Mouse (Mus musculus) stomach, embryonic 15.5 days (tissue): ENCODE data around the gene Mipol1. TPM values are rescaled to one million over a fixed set of nuclear protein-coding genes. Genes with fewer than 3 reads are reported as not detected.

ENCODE experiments used
- ATAC-seq: fragments of 200-750 bp; cut with Nextera tagmentation; 2 replicates; pipeline ENCODE4 v1.8.0; 2017; ENCODE audit warnings: low read depth, moderate number of reproducible peaks, moderate TSS enrichment; ENCODE audit not compliant: insufficient read depth, low FRiP score
- H3K27ac ChIP-seq: fragments of 300-500 bp; sonication (generic); 2 replicates; pipeline ENCODE4 v1.5.1; 2015; ENCODE audit warnings: mild to moderate bottlenecking, inconsistent platforms
- H3K27me3 ChIP-seq: fragments of 300-500 bp; sonication (generic); replicated peaks from 2 replicates; pipeline ENCODE4 v1.6.1; 2015; ENCODE audit warnings: inconsistent platforms
- H3K36me3 ChIP-seq: fragments of 300-500 bp; sonication (generic); 2 replicates; pipeline ENCODE4 v1.6.1; 2015; ENCODE audit warnings: inconsistent platforms
- H3K4me1 ChIP-seq: fragments of 300-500 bp; sonication (generic); 2 replicates; pipeline ENCODE4 v1.6.1; 2015; ENCODE audit warnings: inconsistent platforms
- H3K4me2 ChIP-seq: fragments of 300-500 bp; sonication (generic); 2 replicates; pipeline ENCODE4 v1.6.1; 2015; ENCODE audit warnings: mild to moderate bottlenecking, inconsistent platforms
- H3K4me3 ChIP-seq: fragments of 300-500 bp; sonication (generic); replicated peaks from 2 replicates; pipeline ENCODE4 v1.5.1; 2015; ENCODE audit warnings: inconsistent platforms
- H3K9ac ChIP-seq: fragments of 300-500 bp; sonication (generic); 2 replicates; pipeline ENCODE4 v1.6.1; 2015; ENCODE audit warnings: inconsistent platforms
- H3K9me3 ChIP-seq: fragments of 300-500 bp; sonication (generic); 2 replicates; pipeline ENCODE4 v1.6.1; 2016; ENCODE audit warnings: inconsistent platforms
- WGBS: fragments of 180-500 bp; shearing (Covaris S2); methylation state at CpG from one replicate; pipeline ENCODE4 v1.1.7; 2015; 5-methylcytosine and 5-hydroxymethylcytosine counted together
- polyA plus RNA-seq: library from polyadenylated mRNA; unstranded; fragments of >200 nt; fragmentation: Nextera tagmentation; extraction: Ambion mirVana; gene quantifications from 2 replicates; pipeline ENCODE4 v1.2.1, GENCODE M21; 2015

Gene Mipol1
- polyA plus RNA-seq, 1 experiment from 2014 or later = 10.0 TPM

DNA sequence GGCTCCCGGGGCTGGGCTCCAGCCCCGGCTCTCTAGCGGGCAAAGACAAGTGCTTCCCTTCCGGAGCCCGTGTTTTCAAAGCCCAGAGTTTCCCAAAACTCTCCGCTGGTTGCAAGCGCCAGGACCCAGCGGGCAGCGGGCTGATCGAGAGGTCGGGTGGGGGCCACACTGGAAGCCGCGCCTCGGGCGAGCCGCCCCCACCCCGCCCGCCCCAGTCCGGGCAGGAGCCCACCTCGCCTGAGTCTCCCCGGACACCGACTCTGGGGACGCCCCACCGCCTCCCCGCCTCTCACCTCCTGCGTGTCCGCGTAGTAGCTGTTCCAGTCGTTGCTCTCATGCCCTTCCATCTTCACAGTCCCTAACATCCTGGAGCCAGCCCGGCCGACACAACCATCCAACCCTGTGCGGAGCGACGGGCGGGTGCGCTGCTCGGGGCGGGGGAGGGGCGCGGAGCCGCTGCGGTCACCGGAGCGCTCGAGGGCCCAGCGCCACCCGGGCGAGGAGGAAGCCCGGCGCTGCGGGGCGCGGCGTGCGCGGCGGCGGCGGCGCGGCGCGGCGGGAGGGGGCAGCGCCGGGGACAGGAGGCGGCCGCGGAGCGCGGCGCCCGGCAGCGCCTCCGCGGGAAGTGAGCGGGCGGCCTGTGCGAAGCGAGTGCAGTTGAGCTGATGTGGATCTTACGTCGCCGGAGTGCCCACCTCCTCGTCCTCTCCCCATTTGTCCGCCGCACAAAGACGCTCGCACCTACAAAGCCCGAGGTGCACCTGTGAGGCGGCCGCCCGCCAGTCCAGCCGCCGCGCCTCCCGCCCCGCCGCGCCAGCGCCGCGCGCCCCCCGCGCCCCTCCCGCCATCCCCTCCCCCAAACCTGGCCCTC lies 315.4 kb downstream of the Mipol1 start:
- WGBS = under 1% methylated on average over 72 of the region's 106 CpGs
- Histone ChIP-seq H3K4me1 (peaks cover 19% of the 10 kb centered on the region; the same call in 1 of the 2 replicates), H3K9me3 (no peaks in the 10 kb centered on the region), H3K9ac (peak overlapping the region; percentile 32; the same call in 1 of the 2 replicates), H3K27ac (peak overlapping the region; percentile 92), H3K36me3 (no peaks in the 10 kb centered on the region), H3K27me3 (peaks cover 82% of the 10 kb centered on the region), H3K4me2 (peak overlapping the region; percentile 91), H3K4me3 (peak overlapping the region; percentile 53)
- peak; percentile 67 for ATAC-seq

Other genes with a start within 250 kb of the Mipol1 start
- 2.2 and 3.2 TPM in 2 replicates for gene Slc25a21, start 33.0 kb upstream of the Mipol1 start, polyA plus RNA-seq
- 63.5 and 63.9 TPM in 2 replicates for gene Prps1l3, start within 50 bp of the Mipol1 start, polyA plus RNA-seq